Mouse (Mus musculus) ES-Bruce4 (cell line): ENCODE results near the gene Samsn1.

ENCODE experiments used
- CTCF ChIP-seq: IDR thresholded peaks from one replicate; pipeline ENCODE4 v1.8.1; 2011; ENCODE audit warnings: low read depth, low read length
- POLR2A ChIP-seq: IDR thresholded peaks from one replicate; pipeline ENCODE4 v1.8.1; 2011; ENCODE audit warnings: low read length; ENCODE audit not compliant: insufficient read depth

- TF ChIP-seq CTCF, result no peak
- TF ChIP-seq POLR2A, result no peak
These were observed 32.0 kb upstream of the Samsn1 start for GRCm38 (mm10) chr16:76054079-76054478.
